Mouse (Mus musculus) liver, embryonic 11.5 days (tissue): ENCODE results near the gene Tardbp. TPM values are rescaled to one million over a fixed set of nuclear protein-coding genes. Genes with fewer than 3 reads are reported as not detected.
A peak's percentile ranks its signal among the peaks of the same experiment; 100 is the strongest.

Source experiments
- ATAC-seq: fragments of 200-750 bp; cut with Nextera tagmentation; replicated peaks from 2 replicates; pipeline ENCODE4 v1.8.0; 2017; ENCODE audit warnings: moderate number of reproducible peaks, mild to moderate bottlenecking, moderate TSS enrichment, moderate library complexity; ENCODE audit not compliant: low FRiP score
- DNase-seq: peaks from one replicate; pipeline ENCODE4 v3.0.0-alpha.2; 2017; ENCODE audit warnings: low spot score
- H3K27ac ChIP-seq: fragments of 300-500 bp; sonication (generic); 2 replicates; pipeline ENCODE4 v1.5.1; 2014; ENCODE audit warnings: mild to moderate bottlenecking, low read depth, low read length, control low read depth
- H3K27me3 ChIP-seq: fragments of 300-500 bp; sonication (generic); replicated peaks from 2 replicates; pipeline ENCODE4 v1.6.1; 2014; ENCODE audit warnings: low read length, mixed read lengths; ENCODE audit not compliant: control insufficient read depth, insufficient read depth
- H3K36me3 ChIP-seq: fragments of 300-500 bp; sonication (generic); 2 replicates; pipeline ENCODE4 v1.6.1; 2014; ENCODE audit warnings: mild to moderate bottlenecking, low read length, moderate library complexity, mixed read lengths; ENCODE audit not compliant: control insufficient read depth, insufficient read depth
- H3K4me1 ChIP-seq: fragments of 300-500 bp; sonication (generic); replicated peaks from 2 replicates; pipeline ENCODE4 v1.6.1; 2014; ENCODE audit warnings: low read length, mixed read lengths; ENCODE audit not compliant: control insufficient read depth, insufficient read depth
- H3K4me2 ChIP-seq: fragments of 300-500 bp; sonication (generic); 2 replicates; pipeline ENCODE4 v1.6.1; 2014; ENCODE audit warnings: mild to moderate bottlenecking, control low read depth, moderate library complexity
- H3K4me3 ChIP-seq: fragments of 300-500 bp; sonication (generic); 2 replicates; pipeline ENCODE4 v1.5.1; 2014; ENCODE audit warnings: low read depth, low read length, control low read depth
- H3K9ac ChIP-seq: fragments of 300-500 bp; sonication (generic); 2 replicates; pipeline ENCODE4 v1.6.1; 2014; ENCODE audit warnings: low read depth, low read length, control low read depth
- H3K9me3 ChIP-seq: fragments of 300-500 bp; sonication (generic); 2 replicates; pipeline ENCODE4 v1.6.1; 2016; ENCODE audit warnings: low read length, inconsistent platforms, mixed read lengths; ENCODE audit not compliant: control insufficient read depth
- WGBS: fragments of 180-500 bp; shearing (Covaris S2); extraction: QIAGEN DNeasy Blood & Tissue Kit; methylation state at CpG from one replicate; pipeline ENCODE4 v1.1.7; 2014; 5-methylcytosine and 5-hydroxymethylcytosine counted together
- polyA plus RNA-seq: library from polyadenylated mRNA; unstranded; fragments of >200 nt; fragmentation: Nextera tagmentation; extraction: Ambion mirVana; gene quantifications from 2 replicates; pipeline ENCODE4 v1.2.1, GENCODE M21; 2014

The Tardbp gene
- polyA plus RNA-seq, result 226 and 230 TPM in 2 replicates

GRCm38 (mm10) chr4:148626623-148627185, at the start of gene Tardbp:
Gene Tardbp (minus strand): TSS chr4:148627019.
- H3K27me3 ChIP-seq, result no peaks in the 10 kb centered on the region
- H3K4me3 ChIP-seq, result peak within 1 kb of the TSS; percentile 82
- peaks cover 25% of the 10 kb centered on the region for H3K36me3 ChIP-seq
- peak within 1 kb of the TSS; percentile 85 for H3K27ac ChIP-seq
- no peaks in the 10 kb centered on the region for H3K9me3 ChIP-seq
- ATAC-seq (peak; percentile 93), DNase-seq (peak; percentile 95)
- under 1% methylated on average over 51 of the region's 51 CpGs for WGBS
- H3K4me1 ChIP-seq, result peaks cover 20% of the 10 kb centered on the region
- H3K9ac ChIP-seq, result peak within 1 kb of the TSS; percentile 97
- H3K4me2 ChIP-seq, result peak within 1 kb of the TSS; percentile 87

DNA sequence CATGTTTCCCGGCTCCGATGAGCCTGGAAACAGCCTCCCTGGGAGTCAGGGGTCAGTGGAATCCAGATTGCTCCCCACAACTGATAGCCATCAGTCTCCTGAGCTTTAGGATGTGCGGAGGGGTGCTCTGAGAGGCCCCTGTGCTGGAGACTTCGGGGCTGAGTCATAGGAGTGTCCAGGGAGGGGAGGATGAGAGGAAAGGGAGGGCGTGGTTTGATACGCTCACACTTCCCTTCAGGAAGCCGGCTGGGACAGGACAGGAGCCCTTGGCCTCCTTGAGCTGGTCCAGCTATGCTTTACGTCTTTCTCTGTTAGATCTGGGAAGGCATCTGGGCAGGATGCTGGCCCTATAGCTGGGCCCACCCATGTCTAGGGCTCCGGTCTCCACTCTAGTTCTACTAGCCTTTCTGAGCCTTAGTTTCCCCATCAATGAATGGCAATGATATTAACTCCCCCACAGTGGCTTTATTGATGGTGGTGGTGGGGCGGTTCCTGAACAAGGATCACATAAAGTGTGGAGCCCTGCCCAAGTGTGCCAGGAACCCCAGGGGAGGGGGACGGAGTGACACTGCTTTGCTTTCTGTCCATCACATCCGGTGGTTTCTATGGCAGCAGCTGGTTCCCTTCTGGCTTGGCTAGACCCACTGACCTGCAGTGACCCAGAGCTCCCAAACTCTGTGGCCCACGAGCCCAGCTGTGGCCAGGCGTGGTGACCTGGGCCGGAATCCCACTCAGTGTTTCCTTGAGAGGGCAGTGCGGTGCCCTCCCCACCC, 49.6 kb upstream of the Tardbp start:
- DNase-seq (no peak), ATAC-seq (peak; percentile 22)
- Histone ChIP-seq H3K36me3 (no peaks in the 10 kb centered on the region), H3K4me2 (no peak overlapping the region; the same call in 1 of the 2 replicates), H3K4me1 (peaks cover 35% of the 10 kb centered on the region), H3K27me3 (no peaks in the 10 kb centered on the region), H3K9ac (no peak overlapping the region), H3K4me3 (no peak overlapping the region), H3K27ac (0 out of 2 replicates have a peak overlapping the region, but pooled peaks have one; percentile 1), H3K9me3 (no peaks in the 10 kb centered on the region)
- WGBS, result 29% methylated on average over 16 of the region's 16 CpGs

DNA sequence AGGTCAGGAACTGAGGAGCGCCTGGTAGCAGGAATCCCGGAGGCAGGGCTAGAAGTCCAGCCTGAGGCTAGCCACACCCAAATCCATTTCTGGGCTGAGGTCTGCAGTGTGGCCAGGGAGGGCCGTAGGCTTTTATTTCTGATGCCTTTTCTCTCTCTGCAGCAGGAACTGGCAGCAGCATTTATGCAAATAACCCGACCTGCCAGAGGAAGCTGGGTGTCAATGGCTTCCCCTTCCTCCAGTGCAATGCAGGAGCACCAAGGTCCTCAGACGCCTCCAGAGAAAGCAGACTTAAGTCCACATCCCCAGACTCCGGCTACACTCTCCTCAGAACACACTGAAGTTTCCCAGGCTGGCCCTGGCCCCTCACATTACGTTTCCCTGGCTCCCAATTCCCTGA, 48.2 kb upstream of the Tardbp start:
- ATAC-seq (no peak), DNase-seq (no peak)
- no peak overlapping the region for H3K9ac ChIP-seq
- 44% methylated on average over 7 of the region's 7 CpGs for WGBS
- no peaks in the 10 kb centered on the region for H3K27me3 ChIP-seq
- peaks cover 36% of the 10 kb centered on the region for H3K4me1 ChIP-seq
- no peak overlapping the region for H3K4me3 ChIP-seq
- no peak overlapping the region for H3K4me2 ChIP-seq
- H3K27ac ChIP-seq, result no peak overlapping the region
- no peaks in the 10 kb centered on the region for H3K9me3 ChIP-seq
- H3K36me3 ChIP-seq, result no peaks in the 10 kb centered on the region

DNA sequence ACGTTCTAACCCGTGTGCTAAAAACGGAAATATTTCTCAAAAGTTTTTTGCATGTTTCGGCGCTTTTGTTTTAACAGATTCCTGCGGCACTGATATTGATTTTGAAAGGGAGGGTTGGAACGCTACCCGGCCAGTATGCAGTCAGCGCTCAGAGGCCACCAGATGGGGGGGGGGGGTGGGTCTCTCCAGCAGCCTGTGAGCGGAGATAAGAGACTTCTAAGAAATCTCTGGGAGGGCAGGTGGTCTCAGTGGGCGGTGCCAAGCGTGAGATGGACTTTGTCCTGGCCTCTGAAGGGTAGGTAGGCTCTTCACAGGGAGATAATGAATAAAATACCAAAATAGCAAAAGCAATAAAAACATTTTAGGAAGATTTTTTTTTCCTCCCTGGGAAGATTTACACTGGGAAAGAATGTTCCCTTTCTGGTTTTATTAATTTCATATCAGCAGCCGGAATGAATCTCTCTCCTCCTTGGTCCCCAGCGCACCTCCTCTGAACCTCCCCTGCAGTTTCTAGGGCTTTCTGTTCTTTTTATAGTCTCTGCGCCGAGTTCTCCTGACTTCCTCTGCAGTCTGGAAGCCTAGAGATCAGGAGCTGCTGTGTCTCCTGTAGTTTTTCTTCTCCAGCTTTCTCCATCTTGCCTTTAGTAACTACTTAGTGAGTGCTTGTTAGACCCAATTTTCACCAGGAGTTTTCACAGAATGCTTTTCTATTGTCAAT, 44.6 kb upstream of the Tardbp start:
- DNase-seq (peak; percentile 58), ATAC-seq (peak; percentile 84)
- Histone ChIP-seq H3K27ac (peak overlapping the region; percentile 48), H3K9ac (no peak overlapping the region), H3K36me3 (no peaks in the 10 kb centered on the region), H3K4me2 (peak overlapping the region; percentile 62), H3K9me3 (no peaks in the 10 kb centered on the region), H3K4me1 (peaks cover 29% of the 10 kb centered on the region), H3K4me3 (peak overlapping the region; percentile 24; the same call in 1 of the 2 replicates), H3K27me3 (0 out of 2 replicates have a peak, but pooled peaks cover 3% of the 10 kb centered on the region)
- WGBS, result 8% methylated on average over 16 of the region's 16 CpGs

DNA sequence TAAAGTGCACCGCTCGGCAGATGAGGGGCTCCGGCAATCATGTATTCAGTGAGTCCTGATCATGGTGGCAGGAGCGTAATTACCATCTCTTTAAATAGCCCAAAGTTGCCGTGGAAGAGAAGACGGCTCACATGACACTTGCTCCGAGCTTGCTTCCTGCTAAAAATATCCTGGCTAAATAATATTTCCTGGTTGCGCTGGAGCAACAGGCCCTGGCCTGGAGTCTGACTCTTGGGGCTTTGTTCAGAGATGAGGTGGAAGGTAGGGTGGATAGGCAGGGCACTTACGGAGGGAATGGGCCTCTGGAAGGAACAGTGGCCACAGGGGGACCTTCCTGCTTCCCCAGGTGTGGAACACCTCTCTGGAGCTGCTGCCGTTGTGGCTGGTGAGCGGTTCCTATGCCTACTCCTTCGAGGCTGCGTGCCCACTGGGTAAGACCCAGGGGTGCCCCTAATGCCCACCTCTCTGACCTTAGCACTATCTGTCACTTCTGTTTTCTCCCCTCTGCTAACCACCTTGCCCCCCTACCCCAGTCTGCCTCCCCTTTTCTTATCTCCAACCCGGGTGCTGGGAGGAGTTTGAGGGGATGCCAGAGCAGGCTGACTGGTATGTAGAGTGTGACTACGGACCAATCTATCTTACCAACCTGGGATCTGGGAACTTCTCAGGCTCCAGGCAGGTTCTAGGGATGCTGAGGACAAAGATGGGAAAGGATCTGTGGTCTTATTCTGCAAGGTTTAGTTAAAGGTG, 40.4 kb upstream of the Tardbp start:
- H3K4me3 ChIP-seq, result no peak overlapping the region
- no peak for ATAC-seq
- no peak overlapping the region for H3K27ac ChIP-seq
- no peaks in the 10 kb centered on the region for H3K9me3 ChIP-seq
- peaks cover 12% of the 10 kb centered on the region; the same call in 1 of the 2 replicates for H3K27me3 ChIP-seq
- no peak overlapping the region for H3K9ac ChIP-seq
- 80% methylated on average over 15 of the region's 15 CpGs for WGBS
- peaks cover 12% of the 10 kb centered on the region for H3K4me1 ChIP-seq
- H3K4me2 ChIP-seq, result no peak overlapping the region
- DNase-seq, result no peak
- H3K36me3 ChIP-seq, result no peaks in the 10 kb centered on the region

GRCm38 (mm10) chr4:148664021-148664420, 37.2 kb upstream of the Tardbp start:
- no peak overlapping the region for H3K4me3 ChIP-seq
- H3K4me2 ChIP-seq, result no peak overlapping the region
- DNase-seq, result no peak
- 64% methylated on average over 6 of the region's 6 CpGs for WGBS
- H3K27ac ChIP-seq, result no peak overlapping the region
- no peak overlapping the region for H3K9ac ChIP-seq
- ATAC-seq, result no peak
- H3K27me3 ChIP-seq, result peaks cover 12% of the 10 kb centered on the region; the same call in 1 of the 2 replicates
- H3K36me3 ChIP-seq, result no peaks in the 10 kb centered on the region
- no peaks in the 10 kb centered on the region for H3K9me3 ChIP-seq
- H3K4me1 ChIP-seq, result no peaks in the 10 kb centered on the region; the same call in none of the 2 replicates

GRCm38 (mm10) chr4:148663326-148663725, 36.5 kb upstream of the Tardbp start:
- Histone ChIP-seq H3K4me1 (no peaks in the 10 kb centered on the region; the same call in none of the 2 replicates), H3K27ac (no peak overlapping the region), H3K4me3 (no peak overlapping the region), H3K9me3 (no peaks in the 10 kb centered on the region), H3K36me3 (no peaks in the 10 kb centered on the region), H3K9ac (no peak overlapping the region), H3K27me3 (peaks cover 12% of the 10 kb centered on the region; the same call in 1 of the 2 replicates), H3K4me2 (no peak overlapping the region)
- ATAC-seq, result no peak
- DNase-seq, result no peak
- WGBS, result 80% methylated on average over 7 of the region's 7 CpGs
